Mouse (Mus musculus): ENCODE results near the gene Uba3. TPM values are rescaled to one million over a fixed set of nuclear protein-coding genes. Genes with fewer than 3 reads are reported as not detected.
A peak's percentile ranks its signal among the peaks of the same experiment; 100 is the strongest.

Gene Uba3
- polyA plus RNA-seq, 1 experiment from 2014 or later: 79.1 TPM

DNA sequence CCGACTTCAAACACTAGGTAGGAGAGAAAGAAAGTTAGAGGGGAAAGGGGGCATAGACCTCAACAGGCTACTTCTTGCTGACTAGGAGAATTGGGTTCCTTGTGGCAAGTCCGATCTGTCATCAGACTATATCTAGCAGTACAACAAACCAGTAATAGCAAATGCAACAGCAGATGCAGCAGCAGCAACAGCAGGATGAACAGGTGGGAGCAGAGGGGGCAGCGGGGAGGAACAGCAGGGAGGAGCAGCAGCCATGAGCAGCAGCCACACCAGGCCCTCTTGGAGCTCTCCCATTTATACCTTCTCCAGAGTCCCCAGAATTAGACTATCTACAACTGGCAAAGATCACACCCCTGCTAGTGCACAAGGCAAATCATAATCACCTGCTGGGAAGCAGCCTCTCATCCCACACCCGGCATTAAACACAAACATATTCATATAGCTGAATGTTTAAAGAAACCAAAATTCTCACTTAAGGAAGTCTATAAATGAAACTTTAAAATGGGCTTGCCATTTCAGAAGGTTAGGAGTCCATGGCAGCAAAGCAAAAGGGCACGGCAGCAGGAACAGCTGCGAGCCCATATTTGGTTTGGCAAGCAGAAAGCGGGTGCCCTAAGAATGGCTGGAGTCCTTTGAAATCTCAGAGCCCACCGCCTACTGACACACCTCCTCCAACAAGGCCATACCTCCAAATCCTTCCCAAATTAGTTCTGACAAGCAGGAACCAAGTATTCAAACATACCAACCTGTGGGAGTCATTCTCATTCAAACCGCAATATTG lies 21.8 kb upstream of the Uba3 start:
- H3K27me3 ChIP-seq (replicated peaks): no peaks in the 10 kb centered on the region
- H3K4me2 ChIP-seq: no peak overlapping the region
- 93% methylated on average over 9 of the region's 9 CpGs for WGBS
- H3K9ac ChIP-seq: no peak overlapping the region
- no peak overlapping the region for H3K4me3 ChIP-seq
- ATAC-seq (ENCODE audit: insufficient number of reproducible peaks, low FRiP score): no peak
- H3K9me3 ChIP-seq (replicated peaks): no peaks in the 10 kb centered on the region; the same call in 1 of the 2 replicates
- peaks cover 30% of the 10 kb centered on the region for H3K36me3 ChIP-seq
- peaks cover 41% of the 10 kb centered on the region for H3K4me1 ChIP-seq (replicated peaks)
- H3K27ac ChIP-seq (ENCODE audit: poor library complexity, severe bottlenecking): no peak overlapping the region

DNA sequence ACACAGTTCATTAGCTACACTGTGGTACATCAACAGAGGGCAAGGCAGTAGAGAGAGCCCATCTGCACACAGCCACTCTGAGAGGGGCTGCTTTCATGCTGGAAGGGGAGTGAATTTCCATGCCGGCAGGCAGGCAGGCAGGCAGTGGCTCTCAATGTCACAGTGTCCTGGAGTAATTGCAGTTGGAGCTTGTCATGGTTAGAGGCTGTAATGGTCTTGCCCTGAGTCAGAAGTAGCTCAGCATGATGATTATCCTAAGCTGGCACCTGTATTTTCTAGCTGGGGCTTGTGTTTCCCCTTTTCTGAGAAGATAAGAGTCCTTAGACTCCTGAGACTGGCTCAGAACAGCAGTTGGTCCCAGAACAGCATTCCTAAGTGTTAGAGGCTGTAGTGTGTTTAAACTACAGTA lies 20.6 kb upstream of the Uba3 start:
- Histone ChIP-seq H3K27me3 (replicated peaks) (no peaks in the 10 kb centered on the region), H3K4me3 (no peak overlapping the region), H3K4me1 (replicated peaks) (peaks cover 52% of the 10 kb centered on the region), H3K9ac (0 out of 2 replicates have a peak overlapping the region, but pooled peaks have one; percentile 10), H3K9me3 (replicated peaks) (no peaks in the 10 kb centered on the region; the same call in 1 of the 2 replicates), H3K36me3 (peaks cover 21% of the 10 kb centered on the region), H3K4me2 (no peak overlapping the region), H3K27ac (ENCODE audit: poor library complexity, severe bottlenecking) (peak overlapping the region; percentile 81)
- WGBS: 22% methylated on average over 1 of the region's 1 CpGs
- ATAC-seq (ENCODE audit: insufficient number of reproducible peaks, low FRiP score): no peak

DNA sequence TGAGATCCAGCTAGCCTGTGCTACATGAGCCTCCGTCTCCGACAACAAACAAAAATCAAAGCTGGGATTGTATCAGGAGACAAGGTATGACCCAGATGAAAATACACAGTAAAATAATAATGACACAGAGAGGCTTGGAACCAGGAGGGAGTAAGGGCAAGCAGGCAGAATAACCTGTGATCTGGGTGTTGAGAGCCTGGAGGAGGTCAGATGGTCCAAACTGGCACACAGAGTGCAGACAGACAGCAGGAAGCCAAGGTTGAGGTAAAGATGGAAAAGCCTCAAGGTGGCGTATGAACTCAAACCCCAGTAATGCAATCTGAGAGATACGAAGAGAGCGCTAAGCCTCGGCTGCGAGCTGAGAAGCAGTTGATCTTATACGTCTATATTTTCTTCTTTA lies 19.1 kb upstream of the Uba3 start:
- no peak overlapping the region for H3K4me2 ChIP-seq
- H3K4me3 ChIP-seq: no peak overlapping the region
- 92% methylated on average over 8 of the region's 8 CpGs for WGBS
- 0 out of 2 replicates have a peak overlapping the region, but pooled peaks have one; percentile 18 for H3K27ac ChIP-seq (ENCODE audit: poor library complexity, severe bottlenecking)
- ATAC-seq (ENCODE audit: insufficient number of reproducible peaks, low FRiP score): no peak
- H3K36me3 ChIP-seq: peaks cover 8% of the 10 kb centered on the region
- no peak overlapping the region for H3K9ac ChIP-seq
- H3K27me3 ChIP-seq (replicated peaks): no peaks in the 10 kb centered on the region
- no peaks in the 10 kb centered on the region; the same call in 1 of the 2 replicates for H3K9me3 ChIP-seq (replicated peaks)
- H3K4me1 ChIP-seq (replicated peaks): peaks cover 58% of the 10 kb centered on the region

DNA sequence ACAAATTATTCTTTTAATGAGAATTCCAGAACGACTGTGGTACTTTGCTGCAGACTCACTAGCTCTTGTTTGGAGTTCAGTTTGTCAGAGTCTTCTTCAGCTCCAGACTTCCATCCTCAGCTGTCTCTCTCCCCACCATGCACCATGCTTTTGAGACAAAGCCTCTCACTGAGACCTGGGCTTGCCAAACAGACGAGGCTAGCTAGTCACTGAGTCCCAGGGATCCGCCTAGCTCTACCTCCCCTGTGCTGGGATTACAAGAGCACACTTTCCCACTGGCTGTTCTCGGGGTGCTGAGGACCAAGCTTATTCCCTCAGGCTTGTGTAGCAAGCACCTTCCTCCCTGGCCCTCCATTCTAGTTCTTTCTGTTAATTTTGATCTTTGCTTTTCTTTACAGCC lies 18.1 kb upstream of the Uba3 start:
- H3K27ac ChIP-seq (ENCODE audit: poor library complexity, severe bottlenecking): peak overlapping the region; percentile 81

DNA sequence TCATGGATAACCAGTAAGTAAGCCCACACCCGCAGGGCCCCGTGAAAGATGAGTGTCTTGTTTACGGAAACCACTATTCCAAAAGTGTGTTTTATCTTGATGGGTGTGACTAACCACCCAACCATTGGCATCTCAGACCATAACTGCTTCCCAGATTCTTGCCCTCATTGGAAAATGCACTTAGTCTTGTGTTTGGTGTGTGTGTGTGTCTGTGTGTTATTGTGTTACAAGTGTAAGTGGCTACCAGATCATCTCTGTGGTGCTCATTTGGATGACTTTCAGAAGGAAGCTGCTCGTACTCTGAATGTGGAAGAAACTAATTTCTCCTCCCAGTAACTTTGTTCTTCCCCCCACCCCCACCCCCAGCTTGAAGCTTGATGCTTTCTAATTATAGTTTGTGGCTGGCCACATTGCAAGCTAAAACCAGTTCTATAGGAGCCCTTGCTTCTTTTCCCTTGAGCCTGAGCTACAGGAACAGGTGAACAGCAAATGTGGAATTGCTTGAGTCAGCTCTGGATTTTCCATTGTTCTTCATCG lies 17.6 kb upstream of the Uba3 start:
- H3K9me3 ChIP-seq (replicated peaks): no peaks in the 10 kb centered on the region; the same call in 1 of the 2 replicates
- no peaks in the 10 kb centered on the region for H3K27me3 ChIP-seq (replicated peaks)
- peak overlapping the region; percentile 81 for H3K27ac ChIP-seq (ENCODE audit: poor library complexity, severe bottlenecking)
- peak overlapping the region; percentile 48 for H3K4me2 ChIP-seq
- no peak for ATAC-seq (ENCODE audit: insufficient number of reproducible peaks, low FRiP score)
- 34% methylated on average over 5 of the region's 5 CpGs for WGBS
- H3K9ac ChIP-seq: no peak overlapping the region
- peaks cover 4% of the 10 kb centered on the region for H3K36me3 ChIP-seq
- H3K4me1 ChIP-seq (replicated peaks): peaks cover 58% of the 10 kb centered on the region
- no peak overlapping the region for H3K4me3 ChIP-seq

More for the DNA sequence above, 18.1 kb upstream of the Uba3 start:
- peaks cover 4% of the 10 kb centered on the region for H3K36me3 ChIP-seq
- WGBS: 76% methylated on average over 4 of the region's 4 CpGs
- peak overlapping the region; percentile 48; the same call in 1 of the 2 replicates for H3K4me2 ChIP-seq
- no peaks in the 10 kb centered on the region for H3K27me3 ChIP-seq (replicated peaks)
- peak overlapping the region; percentile 20; the same call in 1 of the 2 replicates for H3K9ac ChIP-seq
- H3K4me3 ChIP-seq: no peak overlapping the region
- no peaks in the 10 kb centered on the region; the same call in 1 of the 2 replicates for H3K9me3 ChIP-seq (replicated peaks)
- no peak for ATAC-seq (ENCODE audit: insufficient number of reproducible peaks, low FRiP score)
- peaks cover 58% of the 10 kb centered on the region for H3K4me1 ChIP-seq (replicated peaks)

DNA sequence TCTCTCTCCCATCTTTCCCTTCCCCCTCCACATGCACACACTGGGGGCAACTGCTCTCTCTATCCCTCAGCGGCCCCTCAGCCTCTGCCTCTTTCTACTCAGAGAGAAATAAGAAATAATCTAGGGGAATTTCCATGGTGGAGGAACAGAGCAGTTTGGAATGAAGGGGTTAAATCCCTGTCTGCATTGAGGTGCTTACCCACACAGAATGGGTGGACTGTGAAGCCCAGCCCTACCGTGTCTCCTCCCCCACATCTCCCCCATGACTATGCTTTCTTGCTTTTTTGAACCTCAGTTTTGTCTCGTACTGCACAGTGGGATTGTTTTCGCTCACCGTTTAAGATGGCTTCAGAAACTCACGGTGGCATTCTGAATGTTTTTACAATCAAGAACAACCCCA lies 16.9 kb upstream of the Uba3 start:
- Histone ChIP-seq H3K27me3 (replicated peaks) (no peaks in the 10 kb centered on the region), H3K9ac (0 out of 2 replicates have a peak overlapping the region, but pooled peaks have one; percentile 38), H3K4me2 (no peak overlapping the region), H3K4me1 (replicated peaks) (peaks cover 58% of the 10 kb centered on the region), H3K36me3 (peaks cover 4% of the 10 kb centered on the region), H3K9me3 (replicated peaks) (no peaks in the 10 kb centered on the region; the same call in 1 of the 2 replicates), H3K27ac (ENCODE audit: poor library complexity, severe bottlenecking) (peak overlapping the region; percentile 68), H3K4me3 (no peak overlapping the region)
- WGBS: 59% methylated on average over 6 of the region's 6 CpGs
- ATAC-seq (ENCODE audit: insufficient number of reproducible peaks, low FRiP score): no peak; the same call in 1 of the 2 replicates

DNA sequence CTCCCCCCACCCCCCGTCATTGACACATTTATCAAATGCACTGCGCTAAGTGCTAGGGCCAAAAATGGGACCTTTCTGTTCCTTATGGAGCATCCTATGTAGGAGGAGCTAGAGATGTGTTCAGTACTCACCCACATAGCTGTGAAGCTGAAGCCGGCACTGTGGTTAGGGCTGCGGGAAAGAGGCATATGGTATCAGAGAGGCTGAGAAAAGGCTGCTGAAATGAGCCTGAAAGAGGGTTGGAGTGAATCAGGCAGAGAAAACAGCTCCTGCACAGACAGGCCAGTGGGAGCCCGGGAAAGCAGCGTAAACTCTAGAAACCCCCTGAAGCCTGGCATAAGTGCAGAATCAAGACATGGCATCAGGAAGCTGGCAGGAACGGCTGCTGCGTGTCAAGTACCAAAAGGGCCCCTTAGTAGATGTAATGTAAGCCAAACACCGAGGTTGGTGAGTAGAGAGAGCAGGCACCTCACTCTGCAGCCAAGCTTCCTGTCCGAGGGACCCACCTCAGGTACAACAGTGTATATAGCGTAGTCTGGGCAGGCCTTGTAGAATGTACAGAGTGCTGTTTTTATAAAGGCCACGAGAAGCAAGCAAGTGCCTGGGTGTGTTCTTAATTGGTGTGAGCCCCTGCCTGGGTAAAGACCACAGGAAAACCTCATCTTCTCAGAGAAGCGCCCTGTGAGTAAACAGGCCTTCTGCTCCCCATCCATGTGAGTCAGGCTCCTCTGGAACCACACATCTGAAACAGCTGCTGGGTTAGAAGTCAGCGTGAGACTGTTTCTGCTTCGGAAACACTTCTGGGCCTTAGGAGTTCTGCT lies 16.0 kb upstream of the Uba3 start:
- Histone ChIP-seq H3K4me2 (no peak overlapping the region), H3K9me3 (replicated peaks) (no peaks in the 10 kb centered on the region), H3K4me3 (no peak overlapping the region), H3K36me3 (peaks cover 4% of the 10 kb centered on the region; the same call in 1 of the 2 replicates), H3K9ac (peak overlapping the region; percentile 38; the same call in 1 of the 2 replicates), H3K27ac (ENCODE audit: poor library complexity, severe bottlenecking) (peak overlapping the region; percentile 68), H3K27me3 (replicated peaks) (no peaks in the 10 kb centered on the region), H3K4me1 (replicated peaks) (peaks cover 55% of the 10 kb centered on the region)
- 62% methylated on average over 15 of the region's 15 CpGs for WGBS
- ATAC-seq (ENCODE audit: insufficient number of reproducible peaks, low FRiP score): no peak

DNA sequence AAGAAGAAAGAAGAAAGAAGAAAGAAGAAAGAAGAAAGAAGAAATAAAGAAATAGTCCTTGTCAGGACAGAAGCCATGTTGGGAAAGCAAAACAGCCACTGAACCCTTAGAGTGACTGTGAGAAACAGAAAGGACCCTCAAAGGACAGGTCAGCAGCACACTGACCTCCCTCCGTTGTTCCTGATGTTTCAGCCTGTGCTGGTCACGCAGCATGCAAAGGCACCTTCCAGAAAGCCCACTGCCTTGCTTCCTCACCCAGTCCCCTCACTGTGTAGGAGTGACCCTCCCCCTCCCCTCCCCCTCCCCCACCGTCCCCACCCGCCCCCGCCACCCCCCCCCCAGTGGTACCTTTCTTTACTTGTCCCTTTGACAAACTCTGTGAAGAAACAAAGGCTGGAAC lies 15.2 kb upstream of the Uba3 start:
- no peaks in the 10 kb centered on the region for H3K27me3 ChIP-seq (replicated peaks)
- H3K4me2 ChIP-seq: no peak overlapping the region
- peaks cover 48% of the 10 kb centered on the region for H3K4me1 ChIP-seq (replicated peaks)
- H3K9me3 ChIP-seq (replicated peaks): no peaks in the 10 kb centered on the region
- no peak overlapping the region for H3K9ac ChIP-seq
- no peak overlapping the region for H3K4me3 ChIP-seq
- no peak overlapping the region for H3K27ac ChIP-seq (ENCODE audit: poor library complexity, severe bottlenecking)
- ATAC-seq (ENCODE audit: insufficient number of reproducible peaks, low FRiP score): no peak
- WGBS: 59% methylated on average over 4 of the region's 5 CpGs
- peaks cover 4% of the 10 kb centered on the region; the same call in 1 of the 2 replicates for H3K36me3 ChIP-seq

DNA sequence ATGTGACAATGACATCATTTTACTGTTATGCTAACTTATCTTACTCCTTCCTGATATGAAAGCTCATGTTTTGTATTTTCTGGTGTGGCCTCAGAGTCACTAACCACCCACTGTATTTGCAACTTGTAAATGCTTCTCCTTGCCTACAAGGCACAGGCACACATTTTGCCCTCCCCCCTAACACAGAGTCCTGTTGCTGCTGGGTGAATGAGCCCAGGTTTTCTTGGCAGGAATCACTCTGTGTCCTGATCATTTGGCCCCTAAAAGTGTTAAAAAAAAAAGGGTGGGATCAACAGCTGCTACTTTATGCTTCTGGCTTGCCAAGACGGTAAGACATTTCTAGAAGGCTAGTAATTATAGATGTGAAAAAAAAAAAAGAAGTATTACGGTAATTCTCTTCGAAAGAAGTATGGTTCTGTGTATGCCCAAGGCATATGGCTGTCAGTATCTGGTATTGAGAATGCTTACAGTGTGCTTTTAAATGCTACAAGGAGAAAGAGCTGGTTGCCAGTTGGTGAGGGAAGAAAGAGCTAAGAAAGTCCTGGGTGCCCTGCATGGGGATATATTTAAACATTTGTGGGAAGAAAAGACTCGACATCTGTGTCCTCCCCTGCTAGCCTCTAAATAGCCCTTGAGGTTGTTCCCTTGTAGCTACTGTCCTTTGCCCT lies 10.8 kb upstream of the Uba3 start:
- H3K27ac ChIP-seq (ENCODE audit: poor library complexity, severe bottlenecking): no peak overlapping the region
- H3K4me2 ChIP-seq: no peak overlapping the region
- H3K27me3 ChIP-seq (replicated peaks): no peaks in the 10 kb centered on the region
- WGBS: 74% methylated on average over 4 of the region's 4 CpGs
- H3K9ac ChIP-seq: no peak overlapping the region
- no peak for ATAC-seq (ENCODE audit: insufficient number of reproducible peaks, low FRiP score)
- peaks cover 10% of the 10 kb centered on the region for H3K36me3 ChIP-seq
- no peaks in the 10 kb centered on the region; the same call in 1 of the 2 replicates for H3K9me3 ChIP-seq (replicated peaks)
- no peak overlapping the region for H3K4me3 ChIP-seq
- H3K4me1 ChIP-seq (replicated peaks): peaks cover 39% of the 10 kb centered on the region

DNA sequence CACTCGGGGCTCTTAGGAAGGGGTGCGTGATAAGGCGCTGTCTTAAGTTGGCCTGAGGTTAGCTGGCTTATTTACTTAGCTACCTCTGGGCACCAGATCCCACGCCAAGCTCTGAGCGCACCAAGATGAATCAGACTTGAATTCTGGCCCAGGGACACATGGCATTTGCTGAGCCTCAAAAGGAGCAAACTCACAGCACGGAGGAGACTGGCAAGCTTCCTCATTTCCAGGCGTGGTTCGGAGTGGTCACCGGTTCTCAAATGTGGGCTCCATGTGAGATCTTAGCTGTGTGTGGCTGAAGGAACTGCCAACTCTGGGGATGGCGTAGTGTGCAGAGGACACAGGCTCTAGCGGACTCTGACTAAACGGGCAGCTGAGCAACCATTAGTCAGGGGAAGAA lies 6.5 kb upstream of the Uba3 start:
- peak overlapping the region; percentile 87 for H3K4me3 ChIP-seq
- WGBS: 62% methylated on average over 12 of the region's 12 CpGs
- no peaks in the 10 kb centered on the region for H3K27me3 ChIP-seq (replicated peaks)
- H3K36me3 ChIP-seq: peaks cover 10% of the 10 kb centered on the region
- peak overlapping the region; percentile 79 for H3K4me2 ChIP-seq
- H3K4me1 ChIP-seq (replicated peaks): peaks cover 37% of the 10 kb centered on the region
- no peak for ATAC-seq (ENCODE audit: insufficient number of reproducible peaks, low FRiP score)
- no peak overlapping the region; the same call in 1 of the 2 replicates for H3K27ac ChIP-seq (ENCODE audit: poor library complexity, severe bottlenecking)
- H3K9ac ChIP-seq: peak overlapping the region; percentile 66
- no peaks in the 10 kb centered on the region; the same call in 1 of the 2 replicates for H3K9me3 ChIP-seq (replicated peaks)
